Mouse (Mus musculus) naive thymus-derived CD4-positive, alpha-beta T cell, adult 2 months (primary cell): ENCODE data around the gene Vwa3a.

Source experiments
- DNase-seq: peaks from one replicate; pipeline ENCODE4 v3.0.0-alpha.2; 2011; ENCODE audit warnings: low read depth

The Vwa3a gene

GRCm38 (mm10) chr7:120836361-120836760 is 97.2 kb downstream of the Vwa3a start:
- peak; percentile 47 for DNase-seq

- DNase-seq, result no peak
Observed at GRCm38 (mm10) chr7:120838436-120839160, 99.5 kb downstream of the Vwa3a start.

- no peak for DNase-seq
Observed at GRCm38 (mm10) chr7:120839786-120840185, 100.7 kb downstream of the Vwa3a start.

GRCm38 (mm10) chr7:120842345-120843036 is 103.4 kb downstream of the Vwa3a start, which contains the start of gene Eef2k:
Eef2k (plus strand) TSS chr7:120842831.
- DNase-seq, result peak; percentile 87

- DNase-seq, result peak; percentile 71
Observed at GRCm38 (mm10) chr7:120843037-120843621, 104.0 kb downstream of the Vwa3a start.

GRCm38 (mm10) chr7:120843852-120844435 is 104.8 kb downstream of the Vwa3a start:
- no peak for DNase-seq

GRCm38 (mm10) chr7:120844689-120845088 is 105.6 kb downstream of the Vwa3a start:
- no peak for DNase-seq

GRCm38 (mm10) chr7:120848831-120849512 is 109.9 kb downstream of the Vwa3a start:
- no peak for DNase-seq

GRCm38 (mm10) chr7:120850165-120850564 is 111.0 kb downstream of the Vwa3a start:
- no peak for DNase-seq
